Mouse (Mus musculus): Measurements from ENCODE around the gene Gm37240. TPM values are rescaled to one million over a fixed set of nuclear protein-coding genes. Genes with fewer than 3 reads are reported as not detected.
A peak's percentile ranks its signal among the peaks of the same experiment; 100 is the strongest.

The Gm37240 gene
- polyA plus RNA-seq, 1 experiment = not detected

DNA sequence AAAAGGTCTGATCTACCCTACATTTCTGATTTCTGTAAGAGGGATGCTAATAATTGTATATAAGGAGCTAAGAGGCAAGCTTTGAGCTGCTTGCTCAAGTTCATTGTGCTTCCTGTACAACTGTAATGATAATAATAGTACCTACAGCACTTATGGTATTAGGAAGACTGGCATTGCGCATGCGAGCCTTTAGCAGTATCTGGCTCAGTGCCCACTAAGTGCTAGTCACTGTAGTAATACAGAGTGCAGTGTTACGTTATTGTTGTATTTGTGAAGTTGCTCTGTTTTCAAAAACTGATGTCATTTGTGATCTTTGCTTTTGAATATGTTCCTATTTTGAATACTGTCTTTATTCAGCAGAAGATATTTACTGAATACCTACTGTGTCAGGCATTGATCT is 1060.9 kb downstream of the Gm37240 start:
- TF ChIP-seq CTCF (IDR thresholded peaks at IDR 0.05; ENCODE audit: low read depth, low read length) (no peak), POLR2A (IDR thresholded peaks at IDR 0.05; ENCODE audit: borderline replicate concordance, low read depth, low read length) (no peak)
- Histone ChIP-seq H3K4me3 (ENCODE audit: insufficient read depth, low read length) (no peak overlapping the region), H3K27ac (ENCODE audit: insufficient read depth, low read depth, low read length) (no peak overlapping the region), H3K4me1 (ENCODE audit: control insufficient read depth, insufficient read depth, low read length) (peaks cover 26% of the 10 kb centered on the region)

DNA sequence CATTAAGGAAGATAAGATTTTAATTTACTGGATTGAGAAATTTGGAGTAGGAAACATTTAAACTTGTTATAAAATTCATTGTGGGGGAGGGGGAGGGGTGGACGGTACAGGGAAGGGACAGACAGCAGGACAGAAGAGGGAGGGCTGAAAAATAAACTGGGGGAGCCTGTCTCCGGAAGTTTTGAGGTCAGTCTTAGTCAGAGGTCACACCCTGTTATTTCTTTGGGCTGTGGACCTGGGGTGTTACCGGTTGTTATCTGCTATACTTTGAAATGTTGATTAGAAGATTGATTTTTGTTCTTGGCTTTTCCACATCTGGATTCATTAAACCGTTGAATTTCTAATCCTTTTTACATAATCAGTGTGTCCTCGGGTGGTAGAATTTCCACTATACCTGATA is 1061.3 kb downstream of the Gm37240 start:
- H3K4me1 ChIP-seq (ENCODE audit: control insufficient read depth, insufficient read depth, low read length) = peaks cover 26% of the 10 kb centered on the region
- TF ChIP-seq POLR2A (IDR thresholded peaks at IDR 0.05; ENCODE audit: borderline replicate concordance, low read depth, low read length) (no peak), CTCF (IDR thresholded peaks at IDR 0.05; ENCODE audit: low read depth, low read length) (no peak)
- no peak overlapping the region for H3K27ac ChIP-seq (ENCODE audit: insufficient read depth, low read depth, low read length)
- H3K4me3 ChIP-seq (ENCODE audit: insufficient read depth, low read length) = no peak overlapping the region

- TF ChIP-seq POLR2A (IDR thresholded peaks at IDR 0.05; ENCODE audit: borderline replicate concordance, low read depth, low read length) (no peak), CTCF (IDR thresholded peaks at IDR 0.05; ENCODE audit: low read depth, low read length) (no peak)
- H3K27ac ChIP-seq (ENCODE audit: insufficient read depth, low read depth, low read length) = no peak overlapping the region
- no peak overlapping the region for H3K4me3 ChIP-seq (ENCODE audit: insufficient read depth, low read length)
- H3K4me1 ChIP-seq (ENCODE audit: control insufficient read depth, insufficient read depth, low read length) = peaks cover 16% of the 10 kb centered on the region
Measured at GRCm38 (mm10) chr3:84820654-84821201, 1066.6 kb downstream of the Gm37240 start.

DNA sequence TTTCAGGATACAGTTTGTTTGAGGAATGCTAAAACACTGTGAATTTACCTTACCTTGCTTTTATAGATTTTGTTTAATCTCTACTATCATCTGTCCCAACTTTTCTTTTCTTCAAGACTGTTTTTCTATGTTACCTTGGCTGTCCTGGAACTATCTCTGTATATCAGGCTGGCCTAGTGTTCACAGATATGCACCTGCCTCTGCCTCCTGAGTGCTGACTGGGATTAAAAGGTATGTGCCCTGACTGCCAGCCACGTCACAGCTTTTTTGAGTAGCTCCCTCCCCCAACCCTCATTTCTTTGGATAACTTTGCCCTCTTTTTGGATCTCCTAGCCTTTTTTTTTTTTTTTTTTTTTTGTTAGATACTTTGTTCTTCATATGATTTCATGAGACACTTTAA is 1070.4 kb downstream of the Gm37240 start:
- peak overlapping the region; percentile 29; the same call in 1 of the 2 replicates for H3K4me3 ChIP-seq (ENCODE audit: insufficient read depth, low read length)
- H3K4me1 ChIP-seq (ENCODE audit: control insufficient read depth, insufficient read depth, low read length) = peaks cover 19% of the 10 kb centered on the region
- no peak overlapping the region for H3K27ac ChIP-seq (ENCODE audit: insufficient read depth, low read depth, low read length)
- TF ChIP-seq POLR2A (IDR thresholded peaks at IDR 0.05; ENCODE audit: borderline replicate concordance, low read depth, low read length) (no peak), CTCF (IDR thresholded peaks at IDR 0.05; ENCODE audit: low read depth, low read length) (no peak)

GRCm38 (mm10) chr3:84815461-84815860 is 1071.9 kb downstream of the Gm37240 start:
- peak overlapping the region; percentile 58 for H3K27ac ChIP-seq (ENCODE audit: insufficient read depth, low read depth, low read length)
- TF ChIP-seq POLR2A (IDR thresholded peaks at IDR 0.05; ENCODE audit: borderline replicate concordance, low read depth, low read length) = no peak
- no peak for TF ChIP-seq CTCF (IDR thresholded peaks at IDR 0.05; ENCODE audit: low read depth, low read length)
- H3K4me3 ChIP-seq (ENCODE audit: insufficient read depth, low read length) = peak overlapping the region; percentile 94
- H3K4me1 ChIP-seq (ENCODE audit: control insufficient read depth, insufficient read depth, low read length) = peaks cover 14% of the 10 kb centered on the region

GRCm38 (mm10) chr3:84814762-84815381 is 1072.4 kb downstream of the Gm37240 start, which contains the start of gene Fbxw7:
Gene Fbxw7 (plus strand): TSS chr3:84815268.
- Histone ChIP-seq H3K4me3 (ENCODE audit: insufficient read depth, low read length) (peak within 1 kb of the TSS; percentile 96), H3K4me1 (ENCODE audit: control insufficient read depth, insufficient read depth, low read length) (peaks cover 12% of the 10 kb centered on the region), H3K27ac (ENCODE audit: insufficient read depth, low read depth, low read length) (peak within 1 kb of the TSS; percentile 93)
- no peak for TF ChIP-seq POLR2A (IDR thresholded peaks at IDR 0.05; ENCODE audit: borderline replicate concordance, low read depth, low read length)
- TF ChIP-seq CTCF (IDR thresholded peaks at IDR 0.05; ENCODE audit: low read depth, low read length) = no peak

- H3K4me3 ChIP-seq (ENCODE audit: insufficient read depth, low read length) = peak overlapping the region; percentile 96
- H3K4me1 ChIP-seq (ENCODE audit: control insufficient read depth, insufficient read depth, low read length) = peaks cover 12% of the 10 kb centered on the region
- peak overlapping the region; percentile 93 for H3K27ac ChIP-seq (ENCODE audit: insufficient read depth, low read depth, low read length)
- TF ChIP-seq POLR2A (IDR thresholded peaks at IDR 0.05; ENCODE audit: borderline replicate concordance, low read depth, low read length) = peak; percentile 92
- no peak for TF ChIP-seq CTCF (IDR thresholded peaks at IDR 0.05; ENCODE audit: low read depth, low read length)
Measured at GRCm38 (mm10) chr3:84814157-84814761, 1073.1 kb downstream of the Gm37240 start.

DNA sequence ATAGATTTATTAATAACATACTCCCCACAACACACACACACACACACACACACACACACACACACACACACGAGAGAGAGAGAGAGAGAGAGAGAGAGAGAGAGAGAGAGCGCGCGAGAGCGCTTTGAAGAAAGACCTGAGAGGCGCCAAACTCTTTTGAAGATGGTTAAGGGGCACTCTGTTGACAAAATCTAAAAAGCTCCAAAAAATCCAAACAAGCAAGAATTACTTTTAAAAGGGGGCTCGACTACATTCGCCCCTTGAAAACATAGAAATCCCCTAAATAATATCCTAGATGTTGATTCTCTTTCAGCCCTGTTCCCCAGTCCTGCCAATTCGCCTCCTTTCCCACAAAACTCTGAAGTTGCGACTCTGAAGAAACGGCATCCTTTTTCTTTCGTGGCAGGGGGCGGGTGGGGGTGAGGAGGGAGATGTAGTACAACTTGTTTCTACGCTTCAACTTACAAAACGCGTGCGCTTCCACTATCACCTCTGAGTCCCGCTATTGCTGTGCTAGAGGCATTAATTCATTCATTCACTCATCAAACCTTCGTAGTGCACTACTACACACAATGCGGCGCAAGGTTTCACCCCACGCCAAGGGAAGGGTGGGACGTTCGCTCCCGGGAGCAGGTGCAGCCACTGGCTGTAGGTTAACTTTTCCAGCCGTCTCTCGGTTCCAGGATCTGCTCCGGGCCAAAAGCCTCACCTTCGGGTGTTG is 1073.7 kb downstream of the Gm37240 start:
- Histone ChIP-seq H3K4me1 (ENCODE audit: control insufficient read depth, insufficient read depth, low read length) (peaks cover 12% of the 10 kb centered on the region), H3K27ac (ENCODE audit: insufficient read depth, low read depth, low read length) (peak overlapping the region; percentile 93), H3K4me3 (ENCODE audit: insufficient read depth, low read length) (peak overlapping the region; percentile 96)
- TF ChIP-seq POLR2A (IDR thresholded peaks at IDR 0.05; ENCODE audit: borderline replicate concordance, low read depth, low read length) (no peak), CTCF (IDR thresholded peaks at IDR 0.05; ENCODE audit: low read depth, low read length) (no peak)

DNA sequence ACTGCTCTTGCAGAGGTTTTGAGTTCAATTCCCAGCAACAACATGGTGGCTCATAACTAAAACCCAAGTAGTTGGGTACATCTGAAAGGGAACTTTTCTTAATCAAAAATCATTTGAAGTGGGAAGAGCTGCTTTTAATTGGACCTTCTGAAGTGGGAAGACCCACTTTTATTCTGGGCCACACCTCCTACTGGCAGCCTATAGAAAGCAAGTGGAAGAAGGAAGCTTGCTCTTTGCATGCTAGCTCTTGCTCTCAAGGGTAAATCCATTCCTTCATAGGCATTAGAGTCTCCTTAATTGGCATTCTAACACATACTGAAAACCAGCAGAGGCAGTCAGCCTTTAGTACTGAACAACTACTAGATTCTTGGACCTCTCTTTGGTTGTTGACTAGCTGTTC is 1076.5 kb downstream of the Gm37240 start:
- H3K27ac ChIP-seq (ENCODE audit: insufficient read depth, low read depth, low read length) = no peak overlapping the region
- peaks cover 4% of the 10 kb centered on the region; the same call in 1 of the 2 replicates for H3K4me1 ChIP-seq (ENCODE audit: control insufficient read depth, insufficient read depth, low read length)
- H3K4me3 ChIP-seq (ENCODE audit: insufficient read depth, low read length) = no peak overlapping the region
- TF ChIP-seq POLR2A (IDR thresholded peaks at IDR 0.05; ENCODE audit: borderline replicate concordance, low read depth, low read length) (no peak), CTCF (IDR thresholded peaks at IDR 0.05; ENCODE audit: low read depth, low read length) (no peak)

Data from bone marrow macrophage, adult 2 months (primary cell).